Mouse (Mus musculus) right cerebral cortex, postnatal 14 days (tissue): ENCODE measurements around the gene Dlg2.

Experiments
- DNase-seq: peaks from one replicate; pipeline ENCODE4 v3.0.0; 2022

Gene Dlg2

DNA sequence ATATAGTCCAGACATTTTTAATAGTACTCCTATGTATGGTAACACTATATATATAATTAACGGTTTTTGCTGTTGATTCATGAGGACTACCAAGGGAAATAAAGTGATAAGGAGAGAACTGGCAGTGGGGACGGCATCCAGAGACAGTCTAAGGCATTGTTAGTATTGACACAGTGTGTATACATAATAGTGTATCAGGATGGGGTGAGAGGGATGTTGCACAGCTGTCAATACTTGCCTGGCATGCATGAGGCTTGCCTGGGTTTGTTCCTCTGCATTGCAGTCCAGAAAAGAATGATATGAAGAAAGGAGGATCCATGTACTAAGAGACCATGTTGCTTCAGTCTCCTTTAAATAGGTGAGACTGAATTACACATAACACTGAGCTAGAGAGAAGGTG lies 1845.3 kb downstream of the Dlg2 start:
- no peak for DNase-seq

DNA sequence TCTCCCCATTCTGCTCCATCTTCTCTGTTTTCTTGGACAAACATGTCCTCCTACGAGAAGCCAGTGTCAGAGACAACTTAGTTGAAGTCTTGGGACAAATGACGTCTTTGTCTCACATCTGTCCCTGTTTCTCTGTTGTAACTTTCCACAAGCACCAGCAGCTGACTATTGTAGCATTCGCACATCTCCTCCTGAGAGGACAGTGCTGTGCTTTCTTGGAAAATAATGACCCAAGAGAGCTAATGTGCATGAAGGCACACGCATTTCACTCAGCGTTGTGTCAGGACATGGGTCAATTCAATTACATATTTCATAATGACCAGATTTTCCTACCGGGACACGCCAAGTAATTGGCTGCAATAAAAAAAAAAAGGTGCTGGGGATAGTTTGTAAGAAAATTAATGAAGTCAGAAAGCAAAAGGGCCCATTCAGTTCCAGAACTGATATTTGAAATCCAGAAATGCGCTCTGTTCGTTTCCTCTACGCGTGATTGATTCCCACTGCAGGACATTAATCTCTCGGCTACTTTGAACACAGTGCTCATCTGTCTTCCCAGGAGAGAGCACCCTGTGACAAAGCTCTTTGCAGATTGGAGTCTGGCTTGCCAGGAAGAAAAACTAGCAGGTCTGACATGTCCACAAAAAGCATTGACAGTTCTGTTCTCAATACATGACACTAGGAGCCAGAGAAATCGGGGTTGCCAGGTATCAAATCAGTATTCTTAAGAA lies 1846.0 kb downstream of the Dlg2 start:
- DNase-seq, result no peak

DNA sequence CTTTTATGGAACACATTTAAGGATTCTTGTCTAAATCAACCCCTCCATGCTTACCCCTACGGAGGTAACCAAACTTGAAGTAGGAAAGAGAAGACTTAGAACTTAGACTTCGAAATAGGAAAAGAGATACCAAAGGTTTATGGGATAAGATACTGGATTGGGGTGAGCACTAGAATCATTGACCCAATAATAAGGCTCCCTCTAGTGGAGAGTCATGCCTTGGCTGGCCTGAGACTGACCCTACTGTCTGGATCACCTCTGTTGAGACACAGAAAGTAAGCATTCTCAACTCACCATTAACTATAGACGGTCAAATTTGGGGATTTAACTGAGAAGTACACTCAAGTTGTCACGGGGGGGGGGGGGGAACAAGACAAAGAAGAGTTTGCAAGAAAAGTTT lies 1847.2 kb downstream of the Dlg2 start:
- no peak for DNase-seq

DNA sequence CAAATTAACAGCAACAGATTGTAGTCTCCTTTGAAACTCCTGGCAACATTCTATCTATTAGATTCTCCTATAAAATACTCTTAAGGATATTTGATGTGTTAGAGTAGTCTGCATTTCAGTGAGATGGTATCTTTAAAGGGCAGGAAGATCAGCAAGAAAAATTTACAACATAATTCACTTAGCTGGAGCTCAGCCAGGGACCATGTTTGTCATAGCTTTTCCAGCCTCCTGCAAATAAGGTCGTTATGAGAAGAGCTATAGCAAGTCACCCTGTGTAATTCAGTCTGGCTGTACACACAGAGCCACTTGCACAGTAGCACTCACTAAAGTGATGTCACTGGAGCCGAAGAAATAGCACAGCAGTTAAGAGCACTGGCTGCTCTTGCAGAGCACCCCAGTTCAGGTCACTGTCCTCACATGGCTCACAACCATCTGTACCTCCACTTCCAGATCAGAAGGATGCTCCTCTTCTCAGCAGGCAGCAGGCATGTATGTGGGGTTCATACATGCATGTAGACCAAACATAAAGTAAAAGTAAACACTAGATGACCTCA lies 1850.9 kb downstream of the Dlg2 start:
- no peak for DNase-seq

DNA sequence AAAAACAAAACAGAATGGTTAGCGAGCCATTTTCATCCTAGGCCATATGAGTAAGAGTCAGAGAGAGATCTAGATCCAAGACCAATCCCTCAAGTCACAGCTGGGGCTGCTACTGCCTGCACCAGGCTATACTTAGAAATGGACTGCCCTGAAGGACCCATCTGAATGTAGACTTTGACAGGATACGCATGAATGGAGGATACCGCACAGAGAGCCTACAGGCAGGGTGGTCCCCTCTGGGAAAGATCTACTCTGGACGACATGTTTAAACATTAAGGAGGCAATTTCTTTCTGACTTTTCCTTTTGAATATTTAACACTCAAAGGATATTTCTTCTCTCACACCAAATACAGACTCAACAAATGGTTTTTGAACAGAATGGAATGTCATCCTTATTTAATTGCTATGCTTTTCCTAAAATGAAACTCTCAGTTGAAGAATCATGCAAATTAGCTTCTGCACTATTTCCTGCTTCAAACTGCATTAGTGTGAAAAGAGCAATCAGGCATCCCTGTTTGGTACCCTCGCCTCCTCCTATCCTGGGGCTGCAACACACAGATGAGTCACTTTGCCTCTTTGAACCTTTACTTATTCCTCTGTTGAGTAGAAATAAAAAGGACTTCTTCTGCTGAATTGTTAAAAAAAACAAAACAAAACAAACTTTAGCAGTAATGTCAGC lies 1856.9 kb downstream of the Dlg2 start:
- no peak for DNase-seq

DNA sequence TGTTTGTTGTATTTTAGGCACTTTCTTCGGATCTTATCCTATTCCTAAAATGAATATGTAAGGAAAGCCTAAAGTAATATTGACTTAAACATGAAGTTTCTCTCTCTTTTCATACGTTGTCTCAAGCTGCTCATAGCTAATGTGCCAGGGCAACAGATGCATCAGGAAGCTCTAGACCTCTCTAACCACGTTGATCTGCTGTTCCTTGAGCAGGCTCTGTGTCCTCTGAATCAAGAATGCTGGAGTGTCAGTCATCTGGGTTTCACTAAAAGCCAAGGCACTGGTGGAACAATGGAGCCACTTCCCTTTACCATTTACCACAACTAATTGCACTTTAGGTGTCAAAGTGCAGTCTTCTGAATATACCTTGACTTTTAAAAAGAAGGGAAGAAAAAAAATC lies 1880.1 kb downstream of the Dlg2 start:
- DNase-seq, result no peak

DNA sequence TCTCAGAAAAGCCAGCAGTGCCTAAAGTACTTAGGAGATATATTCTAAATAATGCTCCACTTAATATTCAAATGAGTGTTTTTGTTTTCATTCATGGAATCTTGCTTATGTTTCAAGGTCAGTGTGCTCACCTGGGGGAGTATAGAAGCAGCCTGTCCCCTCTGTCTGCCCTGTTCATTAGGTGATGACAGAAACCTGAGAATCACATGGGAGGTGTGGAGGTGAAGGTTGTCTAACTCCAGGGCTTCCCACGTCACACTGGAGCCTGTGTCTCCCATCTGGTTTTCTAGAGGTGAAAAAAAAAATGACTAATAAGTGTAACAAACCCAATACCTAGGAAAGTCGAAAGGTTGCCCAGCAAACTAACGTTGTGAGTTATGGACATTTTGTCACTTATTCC lies 1886.9 kb downstream of the Dlg2 start:
- DNase-seq, result no peak

DNA sequence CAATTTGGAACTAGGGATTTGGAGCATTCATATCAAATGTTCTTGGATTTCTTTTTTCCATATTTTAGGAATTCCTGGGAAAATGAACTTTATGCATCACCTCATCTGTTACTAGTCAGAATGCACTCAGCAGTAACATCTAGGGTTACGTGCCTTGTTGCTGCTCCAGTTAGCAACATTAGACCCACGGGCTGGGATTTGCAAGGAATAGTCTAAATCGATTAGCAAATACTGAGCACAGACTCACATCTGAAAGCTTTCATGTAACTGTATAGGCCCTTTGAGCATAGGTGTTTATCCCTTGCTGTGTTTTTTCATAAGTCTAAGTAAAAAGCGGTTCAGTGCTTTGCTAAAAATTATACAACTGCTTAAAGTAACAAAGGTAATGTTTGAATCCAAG lies 1887.3 kb downstream of the Dlg2 start:
- DNase-seq, result no peak

DNA sequence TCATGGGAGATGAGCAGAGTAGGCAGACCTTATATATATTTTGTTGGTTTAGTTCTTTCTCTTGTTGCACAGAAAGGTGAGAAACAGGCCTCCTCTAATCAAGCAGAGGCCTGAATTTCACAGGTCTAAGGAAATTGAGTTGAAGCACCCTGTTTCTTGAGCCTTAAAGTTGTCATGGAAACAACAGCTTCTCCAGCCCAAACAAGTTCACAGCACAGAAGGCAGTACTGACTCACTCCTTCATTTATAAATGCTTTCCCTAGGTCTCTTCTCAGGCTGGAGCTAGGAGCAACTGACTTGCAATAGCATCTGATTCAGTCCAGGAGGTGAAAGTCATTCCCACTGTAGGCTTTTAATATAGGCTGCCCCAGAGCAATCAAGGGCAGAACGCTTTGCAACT lies 1890.6 kb downstream of the Dlg2 start:
- no peak for DNase-seq

DNA sequence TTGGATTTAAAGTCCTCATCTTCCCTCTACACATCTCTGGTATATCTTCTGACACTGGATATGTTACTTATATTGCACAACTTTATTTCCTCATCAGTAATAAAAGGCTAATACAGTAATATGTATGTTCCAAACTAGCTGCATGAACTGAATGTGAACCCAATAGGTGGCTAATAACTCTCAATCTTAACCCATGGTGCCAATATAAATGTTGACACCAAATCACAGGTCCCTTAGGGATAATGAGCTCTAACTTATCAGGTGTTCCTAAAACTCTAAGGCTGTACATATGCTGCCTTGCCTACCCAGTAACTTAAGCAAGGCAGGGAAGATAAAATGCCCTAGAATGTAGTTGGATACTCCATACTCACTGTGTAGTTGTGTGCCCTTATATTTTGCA lies 1894.0 kb downstream of the Dlg2 start:
- DNase-seq, result no peak

DNA sequence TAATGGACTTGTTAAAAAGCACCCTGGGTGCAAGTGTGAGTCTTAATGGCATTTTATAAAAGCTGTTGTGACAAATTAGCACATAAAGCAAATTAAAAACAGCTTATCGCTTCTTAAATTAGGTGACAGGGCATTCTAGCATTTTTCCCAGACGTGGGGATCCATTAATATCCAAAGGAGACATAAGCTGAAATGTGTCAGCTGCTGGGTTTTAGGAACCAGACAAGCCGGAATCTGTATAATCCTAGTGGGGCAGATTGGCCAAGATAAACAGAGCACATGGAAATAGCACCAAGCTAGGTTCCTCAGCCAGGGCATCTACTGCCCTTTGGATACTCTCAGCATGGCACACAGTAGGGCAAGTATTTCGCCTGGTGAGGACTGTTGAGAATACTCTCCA lies 1895.2 kb downstream of the Dlg2 start:
- DNase-seq, result no peak

DNA sequence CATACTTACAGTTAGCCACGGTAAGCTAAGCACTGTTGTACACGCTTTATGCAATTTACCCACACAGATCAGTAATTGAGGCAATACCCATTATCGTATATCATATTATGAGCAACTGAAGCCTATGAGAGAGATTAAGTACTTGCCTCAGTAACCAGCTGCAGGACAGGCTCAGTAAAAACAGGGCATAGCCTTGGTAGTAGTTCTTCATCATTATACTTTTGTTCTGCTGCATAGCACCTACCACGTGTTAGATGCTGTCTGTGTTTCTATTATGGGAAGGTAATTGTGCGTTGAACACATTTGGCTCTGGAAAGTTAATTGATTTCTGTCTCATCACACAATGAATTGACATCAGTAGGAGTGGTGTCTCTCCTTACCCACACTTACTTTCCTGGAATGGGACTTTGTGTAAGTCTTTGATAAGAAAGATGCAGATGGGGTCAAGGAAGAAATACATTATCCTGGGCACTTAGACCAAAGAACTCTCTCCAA lies 1897.4 kb downstream of the Dlg2 start:
- DNase-seq, result no peak

DNA sequence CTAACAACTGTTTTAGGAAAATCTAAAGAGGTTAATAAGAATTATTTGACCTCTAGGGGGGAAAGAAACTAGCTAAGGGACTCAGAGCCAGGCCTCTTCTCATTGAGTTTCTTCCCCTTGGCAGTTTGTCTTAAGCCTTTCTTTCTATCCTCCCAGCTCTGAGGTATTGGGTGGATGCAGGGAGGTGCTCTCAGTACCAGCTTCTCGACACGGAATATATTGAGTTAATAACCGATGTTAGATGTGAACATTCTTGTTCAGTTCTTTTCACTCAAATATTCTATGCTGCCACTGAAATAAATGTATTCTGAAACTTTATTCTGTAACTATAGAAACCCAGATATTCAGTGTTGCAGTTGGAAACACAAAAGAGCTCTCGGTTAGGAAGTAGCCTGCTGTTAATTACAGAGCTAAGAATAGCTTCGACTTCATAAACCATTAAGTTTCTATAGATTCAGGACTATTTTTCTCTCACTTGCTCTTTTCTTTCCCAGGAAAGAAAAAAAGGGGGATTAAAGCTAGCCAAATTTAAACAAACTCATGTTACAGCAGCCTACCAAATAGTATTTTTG lies 1907.5 kb downstream of the Dlg2 start:
- no peak for DNase-seq

DNA sequence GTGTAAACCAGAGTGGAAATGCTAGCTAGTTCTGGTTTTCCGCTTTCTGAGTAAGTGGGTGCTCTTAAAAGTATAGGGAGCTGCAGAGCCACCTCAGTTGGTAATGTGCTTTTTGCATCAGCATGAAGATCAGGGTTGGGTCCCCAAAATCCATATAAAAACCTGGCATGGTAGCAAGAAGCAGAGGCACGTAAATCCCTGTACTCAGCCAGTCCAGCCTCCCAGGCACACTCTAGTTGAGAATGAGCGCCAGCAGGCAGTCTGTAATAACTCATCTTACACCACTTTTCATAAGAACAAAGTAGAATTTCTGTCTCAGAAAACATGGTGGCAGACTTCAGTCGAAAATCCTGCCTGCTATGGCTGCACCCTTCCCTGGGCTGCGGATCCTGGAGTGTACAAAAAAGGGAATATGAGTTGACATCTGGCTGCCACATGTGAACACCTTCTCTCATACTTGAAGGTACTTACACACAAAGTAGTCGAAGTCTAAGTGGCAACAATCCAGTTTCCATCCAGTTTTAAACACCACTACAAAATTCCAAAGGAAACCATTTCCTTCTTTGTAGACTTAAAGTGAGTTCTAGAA lies 1915.7 kb downstream of the Dlg2 start:
- DNase-seq, result no peak

DNA sequence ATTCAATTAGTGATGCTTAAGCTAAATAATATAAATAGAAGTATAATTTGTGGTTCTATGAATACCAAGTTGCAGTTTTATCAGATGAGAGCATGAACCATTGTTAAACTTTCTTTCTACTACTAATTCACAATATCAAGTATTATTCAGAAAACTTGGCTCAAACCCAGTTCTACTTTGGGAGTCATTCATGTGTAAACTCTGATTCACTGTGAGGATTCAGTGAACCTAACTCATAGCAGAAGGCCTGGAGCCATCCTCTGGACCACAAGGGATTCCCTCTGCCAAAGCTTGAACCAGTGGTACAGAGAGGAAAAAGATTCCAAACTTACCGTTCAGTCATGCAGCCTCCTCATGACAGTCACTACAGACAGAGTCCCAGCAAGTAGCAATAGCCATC lies 1920.3 kb downstream of the Dlg2 start:
- DNase-seq, result no peak

DNA sequence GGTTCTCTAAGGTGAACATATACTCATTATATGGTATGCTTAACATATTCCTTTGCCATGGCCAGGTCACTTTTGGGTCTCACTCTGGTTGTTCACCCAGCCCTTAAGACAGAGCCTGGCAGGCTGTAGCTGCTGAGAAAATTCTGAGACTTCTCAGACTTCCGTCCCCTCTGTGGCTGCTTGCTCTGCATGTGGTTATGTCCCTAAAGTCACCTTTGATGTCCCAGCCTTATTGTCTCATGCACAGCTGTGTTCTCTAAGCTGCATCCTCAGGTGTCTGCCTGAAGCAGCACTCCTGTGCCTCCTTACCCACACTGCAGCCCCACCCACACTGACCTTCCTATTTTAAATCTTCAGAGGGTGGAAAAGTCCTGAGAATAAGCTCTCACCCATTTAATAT lies 1922.4 kb downstream of the Dlg2 start:
- DNase-seq, result no peak

DNA sequence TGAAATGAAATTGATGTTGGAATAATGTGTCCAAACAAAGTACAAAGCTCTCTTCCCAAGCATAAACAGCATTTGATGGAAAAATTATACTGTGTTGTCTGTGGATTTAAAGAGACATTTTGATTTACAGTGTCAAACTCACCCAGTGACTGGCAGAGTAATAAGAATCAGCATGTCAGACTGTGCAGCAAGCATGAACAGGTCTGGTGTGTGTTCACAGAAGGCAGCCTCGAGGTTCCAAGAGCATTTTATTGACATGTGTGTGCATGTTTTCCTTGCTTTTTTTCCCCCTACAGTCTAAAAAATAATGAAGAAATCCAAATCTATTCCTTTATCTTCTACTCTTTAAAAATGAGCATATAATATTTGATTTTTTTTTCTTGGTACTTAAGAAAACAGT lies 1924.1 kb downstream of the Dlg2 start:
- no peak for DNase-seq

DNA sequence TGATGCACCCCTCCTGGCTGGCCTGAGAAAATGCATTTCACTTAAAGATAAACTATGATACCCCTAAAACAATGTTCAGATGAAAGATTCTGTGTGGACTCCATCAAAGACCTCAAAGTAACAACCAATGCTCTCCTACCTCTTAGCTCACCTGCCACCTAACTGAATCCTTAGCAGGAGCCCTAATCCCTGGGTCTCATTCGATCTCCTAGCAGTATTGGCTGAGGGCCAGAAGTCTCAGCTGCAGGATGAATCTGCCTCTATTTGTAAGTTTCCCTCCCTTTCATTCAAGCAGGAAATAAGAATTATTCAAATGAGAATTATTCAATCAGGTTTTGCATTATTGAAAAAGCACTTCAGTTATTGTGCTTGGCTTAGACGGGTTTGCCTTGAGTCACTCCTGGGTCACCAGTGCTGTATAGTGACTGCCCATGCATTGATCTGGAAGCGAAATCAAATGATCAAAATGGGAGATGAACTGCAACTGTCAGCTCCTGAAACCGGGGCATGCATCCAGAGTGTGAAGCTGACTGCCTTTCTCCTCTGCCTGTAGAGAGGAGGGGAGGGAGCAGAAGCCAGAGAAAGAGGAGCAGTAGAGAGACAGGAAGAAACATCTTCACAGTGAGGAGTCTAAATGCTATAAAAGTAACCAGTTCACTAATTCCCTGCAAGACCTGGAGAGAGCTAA lies 1924.7 kb downstream of the Dlg2 start:
- no peak for DNase-seq

DNA sequence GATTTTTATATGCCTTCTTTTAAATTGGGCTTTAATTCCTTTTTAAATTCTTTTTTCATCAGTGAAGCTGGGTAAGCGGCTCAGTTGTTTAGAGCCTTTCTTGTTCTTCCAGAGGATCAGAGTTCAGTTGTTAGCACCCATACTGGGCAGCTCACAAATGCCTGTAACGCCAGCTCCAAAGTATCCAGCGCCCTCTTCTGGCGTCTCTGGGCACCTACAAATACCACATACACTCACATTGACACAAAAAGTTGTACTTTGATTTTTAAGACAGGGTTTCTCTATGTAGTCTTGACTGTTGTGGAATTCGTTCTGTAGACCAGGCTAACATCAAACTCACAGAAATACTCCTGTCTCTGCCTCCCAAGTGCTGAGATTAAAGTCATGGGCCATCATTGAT lies 1932.0 kb downstream of the Dlg2 start:
- DNase-seq, result no peak

DNA sequence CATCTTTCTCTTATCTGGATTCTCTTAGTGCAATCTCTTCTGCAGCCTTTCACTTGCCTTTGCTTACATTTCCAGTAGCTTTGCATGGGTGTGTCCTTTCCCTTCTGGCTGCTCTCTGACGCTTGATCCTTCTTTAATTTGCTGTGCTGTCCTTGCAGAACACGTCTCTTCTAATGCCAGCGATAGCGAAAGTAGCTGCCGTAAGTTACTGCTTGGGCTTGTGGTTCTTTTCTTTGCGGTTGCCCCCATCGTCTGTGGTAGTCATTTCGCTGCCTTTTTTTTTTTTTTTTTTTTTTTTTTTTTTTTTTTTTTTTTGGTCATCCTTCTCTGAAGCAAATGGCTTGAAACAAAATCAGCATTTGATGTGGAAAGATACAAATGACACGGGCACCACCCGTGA lies 1944.0 kb downstream of the Dlg2 start:
- DNase-seq, result no peak

DNA sequence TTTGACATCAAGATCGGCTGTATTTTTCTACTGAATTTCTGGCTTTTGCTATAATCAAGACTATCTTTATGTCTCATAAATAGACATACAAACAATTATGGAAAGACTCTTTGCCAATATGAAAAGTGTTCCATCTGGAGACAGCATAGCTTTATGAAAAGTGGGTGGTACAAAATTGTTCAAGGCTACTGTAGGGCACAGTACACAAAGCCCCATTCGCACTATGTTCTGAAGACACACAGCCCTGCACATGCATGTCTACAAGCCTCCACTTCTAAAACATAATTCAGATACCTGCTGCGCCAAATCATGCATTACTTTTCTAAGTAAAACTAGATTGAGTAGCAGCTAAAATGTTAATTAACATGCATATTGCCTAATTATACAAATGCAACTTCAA lies 1946.5 kb downstream of the Dlg2 start:
- DNase-seq, result no peak

DNA sequence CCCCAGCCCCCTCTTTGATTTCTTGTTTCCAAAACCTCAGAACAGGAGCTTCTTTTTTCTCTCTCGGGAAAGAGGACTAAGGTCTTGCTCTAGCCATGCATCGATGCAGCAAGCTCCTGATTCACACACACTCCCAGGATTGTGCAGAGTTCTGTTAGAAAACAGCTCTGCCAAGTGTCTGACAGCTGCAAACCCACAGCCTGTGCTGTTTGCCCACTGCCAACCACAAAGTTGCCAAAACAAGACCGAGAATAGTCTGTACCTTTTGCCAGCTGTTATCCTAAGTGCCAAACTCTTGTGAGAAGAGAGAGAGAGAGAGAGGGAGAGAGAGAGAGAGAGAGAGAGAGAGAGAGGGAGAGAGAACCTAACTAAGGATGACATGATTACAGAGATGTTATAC lies 1948.2 kb downstream of the Dlg2 start:
- no peak for DNase-seq

DNA sequence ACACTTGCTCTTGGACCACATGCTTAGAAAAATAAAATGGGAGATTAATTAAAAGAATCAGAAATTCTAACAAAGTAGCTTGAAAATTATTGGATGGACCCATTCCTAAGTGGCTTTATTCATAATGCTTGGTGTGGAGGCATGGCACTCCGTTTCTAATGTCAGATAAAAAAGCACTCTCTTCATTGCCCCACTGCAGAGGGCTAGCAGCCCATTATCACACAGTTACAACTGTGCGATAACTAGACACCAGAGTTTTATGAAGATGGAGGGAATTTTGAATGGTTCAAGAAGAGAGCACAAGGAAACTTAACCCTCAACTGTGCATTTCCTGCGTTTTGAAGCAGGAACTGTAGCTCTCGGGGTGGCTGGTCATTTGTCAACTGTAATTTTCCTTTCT lies 1950.8 kb downstream of the Dlg2 start:
- DNase-seq, result no peak
